Mouse (Mus musculus) kidney, postnatal 0 days (tissue): ENCODE results near the gene Cdt1. TPM values are rescaled to one million over a fixed set of nuclear protein-coding genes. Genes with fewer than 3 reads are reported as not detected.

Experiments used
- ATAC-seq: fragments of 200-750 bp; cut with Nextera tagmentation; replicated peaks from 2 replicates; pipeline ENCODE4 v1.8.0; 2017; ENCODE audit warnings: low read depth, moderate number of reproducible peaks, moderate TSS enrichment, moderate library complexity; ENCODE audit not compliant: low FRiP score
- DNase-seq: peaks from one replicate; pipeline ENCODE4 v3.0.0-alpha.2; 2016; ENCODE audit warnings: low spot score
- H3K27ac ChIP-seq: fragments of 300-500 bp; sonication (generic); 2 replicates; pipeline ENCODE4 v1.5.1; 2014; ENCODE audit warnings: mild to moderate bottlenecking
- H3K27me3 ChIP-seq: fragments of 300-500 bp; sonication (generic); 2 replicates; pipeline ENCODE4 v1.6.1; 2014; ENCODE audit warnings: low read length, mixed read lengths; ENCODE audit not compliant: insufficient read depth
- H3K36me3 ChIP-seq: fragments of 300-500 bp; sonication (generic); 2 replicates; pipeline ENCODE4 v1.6.1; 2014; ENCODE audit warnings: low read length, mixed read lengths; ENCODE audit not compliant: insufficient read depth
- H3K4me1 ChIP-seq: fragments of 300-500 bp; sonication (generic); replicated peaks from 2 replicates; pipeline ENCODE4 v1.6.1; 2014; ENCODE audit warnings: antibody characterized with exemption, low read length, mixed read lengths; ENCODE audit not compliant: insufficient read depth
- H3K4me2 ChIP-seq: fragments of 300-500 bp; sonication (generic); 2 replicates; pipeline ENCODE4 v1.6.1; 2014; ENCODE audit warnings: mild to moderate bottlenecking, low read length, moderate library complexity, mixed read lengths
- H3K4me3 ChIP-seq: fragments of 300-500 bp; sonication (generic); replicated peaks from 2 replicates; pipeline ENCODE4 v1.5.1; 2014; ENCODE audit warnings: low read depth, low read length
- H3K9ac ChIP-seq: fragments of 300-500 bp; sonication (generic); 2 replicates; pipeline ENCODE4 v1.6.1; 2014; ENCODE audit warnings: low read depth, low read length
- H3K9me3 ChIP-seq: fragments of 300-500 bp; sonication (generic); replicated peaks from 2 replicates; pipeline ENCODE4 v1.6.1; 2016; ENCODE audit warnings: low read length, inconsistent platforms, mixed read lengths
- CTCF ChIP-seq: IDR thresholded peaks from 2 replicates; pipeline ENCODE4 v1.5.1; 2016; ENCODE audit warnings: antibody characterized with exemption, low read depth, mild to moderate bottlenecking, moderate library complexity
- WGBS: fragments of 180-500 bp; shearing (Covaris S2); extraction: QIAGEN DNeasy Blood & Tissue Kit; methylation state at CpG from one replicate; pipeline ENCODE4 v1.1.7; 2014; 5-methylcytosine and 5-hydroxymethylcytosine counted together
- polyA plus RNA-seq: library from polyadenylated mRNA; unstranded; fragments of >200 nt; fragmentation: Nextera tagmentation; extraction: Ambion mirVana; gene quantifications from 2 replicates; pipeline ENCODE4 v1.2.1, GENCODE M21; 2015

Gene Cdt1
- polyA plus RNA-seq, 1 experiment from 2014 or later = 21.2 TPM

- H3K9ac ChIP-seq = peak overlapping the region; percentile 71
- peak overlapping the region; percentile 89 for H3K4me2 ChIP-seq
- H3K4me3 ChIP-seq = peak overlapping the region; percentile 62
- peaks cover 26% of the 10 kb centered on the region for H3K4me1 ChIP-seq
- H3K36me3 ChIP-seq = peaks cover 17% of the 10 kb centered on the region
- DNase-seq (no peak), ATAC-seq (peak; percentile 12)
- peak overlapping the region; percentile 83 for H3K27ac ChIP-seq
- no peak for TF ChIP-seq CTCF
- 17% methylated on average over 21 of the region's 21 CpGs for WGBS
- no peaks in the 10 kb centered on the region for H3K9me3 ChIP-seq
- H3K27me3 ChIP-seq = no peaks in the 10 kb centered on the region
Observed at GRCm38 (mm10) chr8:122575735-122576647, 8.2 kb downstream of the Cdt1 start.

- Histone ChIP-seq H3K4me3 (peak within 1 kb of the TSS; percentile 62), H3K27ac (peak within 1 kb of the TSS; percentile 83), H3K27me3 (no peaks in the 10 kb centered on the region), H3K9me3 (no peaks in the 10 kb centered on the region), H3K36me3 (peaks cover 12% of the 10 kb centered on the region), H3K4me1 (peaks cover 26% of the 10 kb centered on the region), H3K9ac (peak within 1 kb of the TSS; percentile 71), H3K4me2 (peak within 1 kb of the TSS; percentile 89)
- DNase-seq (peak; percentile 96), ATAC-seq (peak; percentile 82)
- TF ChIP-seq CTCF = no peak
- WGBS = 0% methylated on average over 39 of the region's 39 CpGs
Observed at GRCm38 (mm10) chr8:122576648-122577022, 8.8 kb downstream of the Cdt1 start, which contains the start of gene Aprt. Gene Aprt (minus strand): TSS chr8:122576909.

GRCm38 (mm10) chr8:122577116-122577515 is 9.3 kb downstream of the Cdt1 start:
- 12% methylated on average over 10 of the region's 10 CpGs for WGBS
- no peak overlapping the region for H3K27ac ChIP-seq
- ATAC-seq = peak; percentile 12; the same call in 1 of the 2 replicates

GRCm38 (mm10) chr8:122579196-122579595 is 11.4 kb downstream of the Cdt1 start:
- H3K36me3 ChIP-seq = no peaks in the 10 kb centered on the region
- peaks cover 26% of the 10 kb centered on the region for H3K4me1 ChIP-seq
- WGBS = 43% methylated on average over 7 of the region's 7 CpGs
- H3K27me3 ChIP-seq = no peaks in the 10 kb centered on the region
- H3K9me3 ChIP-seq = no peaks in the 10 kb centered on the region
- no peak overlapping the region; the same call in 1 of the 2 replicates for H3K4me2 ChIP-seq
- TF ChIP-seq CTCF = no peak
- no peak overlapping the region for H3K4me3 ChIP-seq
- DNase-seq (no peak), ATAC-seq (no peak)
- no peak overlapping the region for H3K9ac ChIP-seq
- H3K27ac ChIP-seq = no peak overlapping the region

More at GRCm38 (mm10) chr8:122577116-122577515, 9.3 kb downstream of the Cdt1 start:
- Histone ChIP-seq H3K27me3 (no peaks in the 10 kb centered on the region), H3K4me3 (no peak overlapping the region), H3K9ac (peak overlapping the region; percentile 71), H3K4me1 (peaks cover 26% of the 10 kb centered on the region), H3K36me3 (peaks cover 7% of the 10 kb centered on the region), H3K4me2 (peak overlapping the region; percentile 89), H3K9me3 (no peaks in the 10 kb centered on the region)
- TF ChIP-seq CTCF = no peak
- peak; percentile 72 for DNase-seq

- 52% methylated on average over 14 of the region's 15 CpGs for WGBS
- ATAC-seq = no peak
- H3K9me3 ChIP-seq = no peaks in the 10 kb centered on the region
- no peak overlapping the region for H3K9ac ChIP-seq
- no peak for TF ChIP-seq CTCF
- peaks cover 22% of the 10 kb centered on the region for H3K4me1 ChIP-seq
- no peak overlapping the region for H3K4me2 ChIP-seq
- no peak for DNase-seq
- H3K27me3 ChIP-seq = no peaks in the 10 kb centered on the region
- H3K4me3 ChIP-seq = no peak overlapping the region
- H3K27ac ChIP-seq = no peak overlapping the region
- no peaks in the 10 kb centered on the region for H3K36me3 ChIP-seq
Observed at GRCm38 (mm10) chr8:122580926-122581325, 13.1 kb downstream of the Cdt1 start.

GRCm38 (mm10) chr8:122584981-122585380 is 17.2 kb downstream of the Cdt1 start:
- Histone ChIP-seq H3K4me2 (no peak overlapping the region), H3K36me3 (no peaks in the 10 kb centered on the region), H3K4me1 (0 out of 2 replicates have a peak, but pooled peaks cover 7% of the 10 kb centered on the region), H3K27me3 (no peaks in the 10 kb centered on the region), H3K4me3 (no peak overlapping the region), H3K9ac (no peak overlapping the region), H3K9me3 (no peaks in the 10 kb centered on the region), H3K27ac (0 out of 2 replicates have a peak overlapping the region, but pooled peaks have one; percentile 37)
- DNase-seq (no peak), ATAC-seq (no peak)
- no peak for TF ChIP-seq CTCF
- 82% methylated on average over 9 of the region's 9 CpGs for WGBS
